Mouse (Mus musculus) skeletal muscle tissue, adult 2 months (tissue): ENCODE measurements at regions not wholly inside any gene's neighbourhood (a gene's known extent, or its start where the extent isn't known, plus 50 kb on each side); places are given as distances from the start of the nearest gene placed in this dataset.

Experiments
- DNase-seq: peaks from one replicate; pipeline ENCODE4 v3.0.0-alpha.2; 2012; ENCODE audit warnings: low read depth, low spot score

DNA sequence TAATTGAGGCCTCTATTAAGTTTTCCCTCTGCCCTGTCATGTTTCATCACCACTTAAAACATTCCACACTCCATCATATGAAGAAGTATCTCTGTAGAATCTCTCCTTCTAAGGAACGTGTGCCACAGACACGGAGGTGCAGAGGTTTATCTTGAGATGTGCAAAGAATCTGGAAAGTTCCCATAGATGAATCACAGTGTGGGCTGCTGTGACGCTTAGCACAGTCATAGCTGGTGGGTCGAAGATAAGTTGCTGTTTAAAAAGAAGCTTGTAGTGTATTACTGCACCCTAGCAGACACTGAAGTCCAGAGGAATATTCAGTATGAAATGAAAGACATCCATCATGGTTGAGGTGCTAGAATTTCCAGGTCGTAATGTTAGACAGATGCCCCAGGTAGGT lies 179.9 kb upstream of the 4930583I09Rik start:
- DNase-seq: no peak

DNA sequence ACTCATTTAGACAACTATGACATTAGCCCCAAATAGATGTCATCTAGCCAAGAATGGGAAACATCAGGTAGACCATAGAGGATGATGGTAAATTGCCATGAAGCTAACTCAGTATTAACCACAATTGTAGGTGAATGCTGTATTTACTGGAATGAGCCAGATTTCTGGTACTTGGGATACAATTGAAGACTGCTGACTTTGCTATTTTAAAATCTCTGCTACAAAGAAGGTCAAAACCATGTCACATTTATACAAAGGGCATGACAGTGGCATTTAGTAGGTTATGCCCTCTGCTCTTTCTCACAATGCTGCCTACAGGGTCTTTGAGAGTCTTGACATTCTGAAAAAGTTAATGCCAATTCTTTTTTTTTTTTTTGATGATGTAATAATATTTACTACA lies 178.8 kb upstream of the 4930583I09Rik start:
- no peak for DNase-seq

DNA sequence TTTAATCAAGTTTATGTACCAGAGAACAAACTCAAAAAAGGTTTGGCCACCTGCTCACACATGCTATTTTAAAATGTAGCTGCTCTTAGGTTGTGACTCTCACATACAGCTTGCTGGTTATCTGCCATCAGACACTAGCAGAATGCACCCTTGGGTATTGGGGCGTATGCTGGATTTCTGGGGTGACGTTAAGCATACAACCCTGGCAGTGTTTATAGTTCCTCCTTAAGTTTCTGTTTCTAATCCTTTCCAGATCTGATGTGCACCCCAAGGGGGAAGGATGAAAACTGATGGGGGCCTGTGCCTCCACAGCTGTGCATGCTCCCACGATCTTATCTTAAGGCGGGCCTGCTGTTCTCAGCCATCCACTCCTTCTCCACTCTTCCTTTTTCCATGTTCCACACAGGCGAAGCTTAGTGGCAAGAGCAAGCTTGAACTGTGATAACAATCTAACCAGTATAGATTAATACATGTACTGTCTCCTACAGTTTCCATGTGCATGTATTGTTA lies 164.8 kb upstream of the 4930583I09Rik start:
- peak; percentile 33 for DNase-seq

DNA sequence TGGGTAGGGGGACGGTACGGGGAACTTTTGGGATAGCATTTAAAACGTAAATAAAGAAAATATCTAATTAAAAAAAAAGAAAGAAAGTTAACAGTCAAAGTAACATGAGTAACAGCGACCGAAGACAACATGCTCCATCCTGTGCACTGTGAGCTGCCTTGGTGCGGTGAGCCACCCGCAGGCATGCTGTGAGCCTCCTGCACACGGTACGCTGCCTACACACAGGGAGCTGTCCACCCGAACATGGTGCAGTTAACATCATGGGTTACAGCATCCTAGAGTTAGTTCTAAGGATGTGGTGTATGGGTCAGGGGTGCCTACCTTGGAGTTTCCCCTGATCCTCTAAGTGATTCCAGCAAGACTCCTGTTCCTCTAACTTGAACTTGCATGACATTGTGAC lies 158.6 kb upstream of the 4930583I09Rik start:
- DNase-seq: no peak

DNA sequence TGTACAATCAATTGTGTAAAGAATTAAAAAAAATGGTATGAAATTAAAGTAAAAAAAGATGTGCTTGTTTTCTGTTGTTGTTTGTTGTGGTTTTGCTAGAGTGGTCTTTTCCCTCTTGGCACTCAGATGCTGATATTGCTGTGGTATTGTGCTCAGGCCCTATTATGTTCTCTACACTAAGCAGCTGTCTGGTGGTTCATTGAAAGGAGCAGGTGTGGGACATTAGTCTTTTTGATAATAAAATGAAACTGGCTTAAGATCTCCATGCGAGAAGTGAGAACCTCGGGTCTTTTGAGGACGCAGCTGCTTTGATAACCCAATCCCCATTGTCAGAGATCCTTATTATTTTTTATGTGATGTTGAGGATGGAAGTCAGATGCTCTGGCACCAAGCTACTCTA lies 155.4 kb upstream of the 4930583I09Rik start:
- no peak for DNase-seq

DNA sequence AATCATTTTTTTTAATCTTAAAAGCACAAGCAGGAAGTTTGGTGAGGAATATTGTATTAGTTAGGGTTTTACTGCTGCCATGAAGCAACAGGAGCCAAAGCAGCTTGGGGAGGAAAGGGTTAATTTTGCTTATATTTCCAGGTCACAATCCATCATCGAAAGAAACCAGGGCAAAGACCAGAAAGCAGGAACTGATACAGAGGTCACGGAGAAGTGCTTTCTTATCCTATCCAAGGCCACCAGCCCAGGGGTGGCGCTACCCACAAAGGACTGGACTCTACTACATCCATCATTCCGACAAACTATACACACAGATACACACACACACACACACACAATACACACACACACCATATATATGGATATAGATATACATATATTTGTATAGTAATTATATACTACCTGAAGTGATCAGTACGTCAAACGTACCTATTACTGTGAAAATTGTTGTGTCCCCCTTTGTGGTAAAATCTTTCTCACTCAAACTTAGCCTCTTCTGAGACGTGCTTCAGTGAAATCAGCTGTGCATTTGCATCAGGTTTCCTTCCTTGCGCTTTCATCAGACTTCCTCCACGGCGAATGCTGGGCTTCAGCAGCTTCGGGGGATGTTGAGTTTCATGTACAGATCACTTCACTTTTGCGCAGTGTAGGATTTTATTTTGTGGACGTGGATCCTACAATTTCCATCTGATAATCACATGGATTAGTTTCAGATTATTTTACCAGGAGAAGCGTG lies 148.6 kb upstream of the 4930583I09Rik start:
- no peak for DNase-seq

DNA sequence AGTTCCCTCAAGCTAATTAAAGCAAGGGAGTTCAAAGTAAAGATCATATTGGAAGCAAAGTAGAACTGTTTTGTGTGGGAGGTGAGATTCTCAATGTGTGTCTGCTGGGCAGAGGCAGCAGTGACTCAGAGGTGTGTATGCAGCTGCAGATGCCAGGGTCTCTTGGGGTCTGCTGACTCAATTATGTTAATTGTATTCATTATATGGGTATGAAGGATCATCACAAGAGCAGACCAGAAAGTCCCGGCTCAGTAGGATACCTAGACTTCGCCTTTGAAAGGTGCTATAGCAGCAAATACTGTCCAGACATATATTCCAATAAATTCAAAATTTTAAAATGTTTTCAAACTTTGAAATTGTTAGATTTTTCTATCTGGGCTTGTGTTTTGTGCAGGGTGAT lies 147.6 kb upstream of the 4930583I09Rik start:
- no peak for DNase-seq

DNA sequence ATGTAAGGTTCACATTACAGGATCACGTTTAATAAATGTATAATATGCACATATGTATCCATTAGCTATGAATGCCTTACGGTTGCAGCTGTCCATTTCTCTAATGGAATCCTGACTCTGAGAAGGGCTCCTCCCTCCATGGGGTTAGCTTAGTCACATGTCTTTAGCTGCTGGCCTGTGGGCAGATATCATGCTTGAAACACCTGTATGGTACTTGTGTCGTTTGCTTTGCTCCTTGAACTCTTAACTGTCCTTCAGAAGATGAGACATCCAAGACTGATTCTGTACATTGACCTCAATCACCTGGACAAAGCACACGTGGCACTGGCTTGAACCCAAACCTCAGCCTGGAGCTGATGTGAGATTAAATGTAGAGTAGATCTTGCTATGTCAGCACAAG lies 128.3 kb upstream of the 4930583I09Rik start:
- DNase-seq: no peak

DNA sequence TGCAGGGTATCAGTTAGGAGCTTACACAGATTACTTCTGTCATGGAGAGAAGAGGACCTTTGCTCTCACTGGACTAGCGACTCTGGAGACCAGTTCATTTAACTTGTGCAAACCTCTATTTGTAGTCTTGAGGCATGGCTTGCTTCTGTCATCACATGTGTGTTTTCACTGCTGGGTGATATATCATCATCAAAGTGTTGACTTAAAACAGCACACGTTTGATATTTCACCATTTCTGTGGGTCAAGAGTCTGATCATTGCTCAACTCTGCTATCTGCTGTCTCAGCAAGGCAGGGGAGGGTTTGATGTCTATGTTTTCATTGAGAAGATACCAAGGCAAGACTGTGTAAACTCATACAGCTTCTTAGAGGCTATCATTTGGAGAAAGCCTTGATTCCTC lies 126.0 kb upstream of the 4930583I09Rik start:
- no peak for DNase-seq

DNA sequence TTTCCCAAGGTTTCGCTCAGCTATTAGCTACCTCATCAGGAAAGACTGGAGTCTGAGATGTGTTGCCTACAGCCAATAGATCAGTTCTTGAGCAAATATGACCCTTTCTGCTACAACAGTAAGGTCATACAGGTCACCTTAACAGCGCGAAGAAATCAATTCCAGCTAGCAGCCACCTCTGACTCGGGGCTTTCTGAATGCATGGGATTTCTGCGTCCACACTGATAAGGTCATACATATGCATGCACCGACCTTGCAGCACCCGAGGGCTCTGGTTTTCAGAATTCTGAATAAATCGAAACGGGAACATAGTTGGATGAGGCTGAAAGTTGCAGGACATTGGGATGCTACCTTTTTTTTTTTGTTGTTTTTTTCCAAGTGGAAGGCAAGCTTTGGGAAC lies 121.6 kb upstream of the 4930583I09Rik start:
- no peak for DNase-seq

DNA sequence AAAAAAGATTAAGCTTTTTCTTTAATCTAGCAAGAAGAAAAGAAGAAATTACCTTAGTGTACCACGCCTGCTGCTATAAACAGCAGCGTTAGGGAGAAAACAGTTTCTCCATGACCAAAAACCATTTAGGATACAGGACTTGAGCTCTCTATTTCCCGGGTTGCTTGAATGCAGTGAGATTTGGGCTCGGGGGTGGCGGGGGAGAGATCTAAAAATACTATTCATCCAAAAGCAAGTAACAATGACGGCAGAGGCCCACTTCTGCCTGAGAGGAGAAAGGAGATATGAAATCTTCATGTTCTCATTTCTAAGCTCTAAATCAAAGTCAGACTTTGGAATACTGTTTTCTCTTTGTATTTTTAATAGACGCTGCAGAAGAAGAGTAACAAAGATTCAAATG lies 120.6 kb upstream of the 4930583I09Rik start:
- no peak for DNase-seq

DNA sequence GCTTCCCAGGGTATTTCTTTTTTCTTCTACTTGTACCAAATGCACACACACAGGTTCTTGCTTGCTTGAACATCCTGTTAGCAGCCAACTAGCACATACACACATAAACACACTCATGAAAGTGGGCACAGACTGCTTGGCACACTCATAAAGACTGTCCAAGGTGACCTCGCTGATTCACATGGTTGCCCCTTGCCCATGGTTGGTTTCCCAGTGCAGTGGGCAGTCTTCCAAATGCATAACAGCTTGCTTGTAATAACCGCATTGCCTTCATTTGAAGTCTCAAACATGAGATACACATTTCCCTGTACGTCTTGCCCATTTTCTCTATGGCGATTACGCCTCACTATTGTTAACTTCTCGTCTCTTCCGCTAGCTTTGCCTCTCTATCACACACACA lies 117.4 kb upstream of the 4930583I09Rik start:
- no peak for DNase-seq

DNA sequence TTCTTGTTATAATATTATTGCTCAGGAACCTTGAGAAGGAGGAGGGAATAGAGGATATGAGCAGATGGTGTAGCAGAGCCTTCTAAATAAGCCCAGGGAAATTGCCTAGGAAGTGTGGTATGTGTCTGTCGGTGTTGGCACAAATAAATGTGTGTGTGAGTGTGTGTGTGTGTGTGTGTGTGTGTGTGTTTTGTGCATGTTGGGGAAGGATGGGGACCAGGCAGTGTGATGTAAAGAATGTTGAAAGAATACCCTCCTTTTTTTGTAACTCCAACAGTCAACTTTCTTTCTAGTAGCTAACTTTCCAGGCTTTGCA lies 115.7 kb upstream of the 4930583I09Rik start:
- no peak for DNase-seq

DNA sequence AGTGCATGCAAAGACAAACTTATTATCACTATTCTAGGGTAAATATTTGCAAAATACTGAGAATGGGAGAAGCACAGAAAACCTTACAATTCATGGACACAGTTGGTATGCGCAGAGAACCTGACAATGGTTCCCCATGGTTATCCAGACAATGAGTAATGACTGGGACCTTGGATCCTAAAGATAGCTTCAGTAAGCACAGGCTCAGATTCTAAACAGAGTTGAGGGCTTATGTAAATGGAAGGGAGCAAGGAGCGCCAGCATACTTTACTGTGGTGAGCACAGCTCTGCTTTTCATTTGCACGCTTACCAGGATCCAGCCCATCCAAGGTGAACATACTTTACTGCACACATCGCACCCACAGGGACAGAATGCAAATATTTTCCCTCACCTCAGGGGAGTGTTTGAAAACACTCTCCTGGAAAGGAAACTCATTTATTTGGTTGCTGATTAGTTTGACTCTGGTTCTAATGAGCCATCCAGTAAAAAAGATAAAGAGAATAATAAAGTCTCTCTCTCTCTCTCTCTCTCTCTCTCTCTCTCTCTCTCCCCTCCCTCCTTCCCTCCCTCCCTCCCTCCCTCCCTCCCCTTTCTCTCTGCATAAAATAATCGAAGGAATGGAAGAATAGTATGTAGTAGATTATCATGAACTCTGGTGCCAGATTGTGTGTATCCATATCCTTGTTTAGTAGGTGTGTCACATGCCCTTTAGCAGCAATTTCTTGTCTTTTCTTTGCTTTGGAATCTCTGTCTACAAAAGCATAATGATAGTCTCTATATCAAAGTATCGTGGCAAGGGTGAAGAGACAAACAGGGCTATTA lies 115.1 kb upstream of the 4930583I09Rik start:
- DNase-seq: no peak

DNA sequence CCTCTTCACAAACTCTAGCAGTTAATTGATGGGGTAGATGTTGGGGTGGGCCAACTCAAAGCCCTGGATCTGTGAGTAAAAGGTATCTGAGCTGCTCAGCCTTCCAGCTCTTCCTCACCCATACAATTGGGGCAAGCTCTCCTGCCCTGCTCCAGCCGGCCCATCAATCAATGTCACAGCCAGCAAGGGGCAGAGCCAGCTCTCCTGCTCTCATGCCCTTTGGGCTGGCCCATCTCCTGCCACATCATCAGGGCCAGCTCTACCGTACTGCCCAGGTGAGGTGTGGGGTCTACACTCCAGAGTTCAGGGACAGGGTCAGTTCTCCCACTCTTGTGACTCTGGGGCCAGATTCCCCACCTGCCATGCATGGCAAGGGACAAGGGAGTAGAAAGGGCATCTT lies 107.3 kb upstream of the 4930583I09Rik start:
- DNase-seq: no peak

DNA sequence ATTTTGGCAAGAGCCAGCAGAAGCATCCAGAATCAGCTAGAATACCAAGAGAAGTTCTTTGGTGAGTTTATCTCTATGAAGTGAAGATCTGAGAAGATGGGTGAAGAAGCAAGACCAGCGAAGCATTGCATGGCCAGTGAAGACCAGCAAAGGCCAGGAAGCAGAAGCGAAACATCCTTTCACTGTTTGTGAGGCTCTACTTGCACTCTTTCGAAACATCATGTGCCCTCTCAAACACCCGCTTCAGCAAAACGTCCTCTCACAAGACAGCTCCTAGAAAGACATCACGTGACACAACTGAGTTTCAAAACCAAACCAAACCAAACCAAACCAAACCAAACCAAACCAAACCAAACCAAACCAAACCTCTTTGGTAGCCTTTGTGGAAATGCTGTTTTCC lies 105.7 kb upstream of the 4930583I09Rik start:
- no peak for DNase-seq

DNA sequence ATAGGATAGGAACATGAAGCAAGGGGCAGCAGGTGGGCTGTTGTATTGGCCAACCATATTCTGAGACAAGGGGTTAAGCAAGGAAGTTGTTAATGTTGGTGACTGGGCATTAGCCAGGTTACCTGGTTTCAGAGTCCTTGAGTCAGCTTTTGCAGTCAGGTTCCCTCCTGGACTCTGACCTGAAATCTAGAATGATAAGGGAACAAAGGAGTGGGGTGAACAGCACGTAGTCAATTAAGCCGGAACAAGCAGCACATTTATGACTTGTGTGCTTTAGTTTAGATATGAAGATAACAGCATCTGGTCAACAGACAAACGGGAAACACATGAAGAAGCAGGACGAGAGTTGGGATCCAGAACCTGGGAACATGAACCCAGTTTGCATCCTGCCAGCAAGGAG lies 99.8 kb upstream of the 4930583I09Rik start:
- no peak for DNase-seq

DNA sequence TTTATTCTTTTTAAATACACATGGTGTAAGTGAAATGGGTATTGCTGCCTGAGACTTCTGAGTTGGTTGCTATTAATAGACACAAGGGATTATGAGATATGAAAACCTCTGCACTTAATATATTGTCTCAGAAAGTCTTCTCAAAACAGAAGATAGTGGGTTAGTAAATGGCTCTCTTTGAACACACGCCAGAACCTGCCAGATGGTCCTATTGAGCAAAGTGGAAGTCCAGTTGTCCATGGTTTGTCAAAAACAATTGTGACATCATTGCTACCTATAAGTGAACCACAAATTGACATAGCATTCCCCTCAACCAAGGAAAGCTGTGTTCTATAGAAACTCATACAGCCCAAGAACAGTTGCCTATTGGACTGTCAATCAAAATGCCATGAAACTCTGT lies 98.5 kb upstream of the 4930583I09Rik start:
- DNase-seq: no peak

DNA sequence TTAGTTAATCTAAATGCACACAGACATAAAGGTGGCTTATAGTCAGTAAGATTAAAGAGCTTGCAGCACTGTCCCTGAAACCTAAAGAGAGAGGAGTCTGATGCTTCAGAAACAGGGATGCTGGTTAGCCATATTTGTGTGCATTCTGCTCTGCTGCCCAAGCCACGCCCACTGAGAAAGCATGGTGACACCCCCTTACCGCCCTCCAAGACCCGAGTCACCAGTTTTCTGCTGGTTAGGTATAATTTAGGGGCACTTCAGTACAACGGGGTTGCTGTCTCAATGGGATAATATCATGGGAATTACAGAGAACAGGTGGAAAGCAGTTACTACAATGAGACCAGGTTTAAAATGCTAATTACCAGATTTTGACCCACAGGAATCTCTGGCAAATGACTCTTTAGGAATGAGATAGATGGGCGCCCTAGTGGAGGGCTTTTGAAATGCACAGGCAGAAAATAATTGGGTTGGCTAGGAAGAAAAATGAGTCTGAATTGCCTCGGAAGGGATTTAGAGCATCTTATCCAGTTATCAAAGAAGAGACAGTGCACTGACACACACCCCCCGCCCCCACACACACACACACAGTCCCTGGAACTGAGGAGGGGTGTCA lies 95.1 kb upstream of the 4930583I09Rik start:
- DNase-seq: no peak

DNA sequence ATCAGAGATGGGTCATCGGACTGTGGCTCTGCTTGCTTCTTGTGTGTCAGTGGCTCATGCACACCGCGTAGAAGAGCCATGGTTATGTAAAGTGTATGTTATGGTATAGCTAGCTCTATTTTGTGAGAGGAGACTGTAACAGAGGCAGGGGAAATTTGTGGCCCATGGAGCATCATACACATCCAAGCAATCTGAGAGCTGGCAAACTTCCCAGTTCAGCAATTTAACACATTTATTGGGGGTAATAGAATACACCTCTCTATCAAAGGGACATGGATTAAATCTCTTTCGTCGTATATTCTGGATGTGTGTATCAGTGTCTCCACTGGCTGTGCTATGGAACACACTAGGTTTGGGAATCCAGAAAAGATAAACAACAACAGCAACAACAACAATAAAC lies 87.9 kb upstream of the 4930583I09Rik start:
- DNase-seq: no peak

DNA sequence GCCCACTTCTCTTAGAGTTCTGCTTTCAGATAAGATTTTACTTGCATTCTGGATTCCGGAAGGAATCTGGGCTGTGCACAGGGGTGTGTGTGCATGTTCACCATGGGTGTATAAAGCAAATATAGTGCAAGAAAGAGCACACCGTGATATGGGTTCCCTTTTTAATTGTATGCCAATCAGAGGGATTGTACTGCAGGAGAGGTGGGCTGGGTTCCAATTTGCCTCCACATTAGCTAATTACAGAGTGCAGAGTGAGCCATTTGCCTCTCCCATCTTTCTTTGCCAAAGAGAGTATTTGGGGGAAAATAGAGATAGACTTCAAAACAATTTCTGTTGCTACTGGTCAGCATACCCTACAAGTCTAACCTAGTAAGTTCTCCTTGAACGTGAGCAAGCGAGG lies 86.4 kb upstream of the 4930583I09Rik start:
- DNase-seq: no peak

DNA sequence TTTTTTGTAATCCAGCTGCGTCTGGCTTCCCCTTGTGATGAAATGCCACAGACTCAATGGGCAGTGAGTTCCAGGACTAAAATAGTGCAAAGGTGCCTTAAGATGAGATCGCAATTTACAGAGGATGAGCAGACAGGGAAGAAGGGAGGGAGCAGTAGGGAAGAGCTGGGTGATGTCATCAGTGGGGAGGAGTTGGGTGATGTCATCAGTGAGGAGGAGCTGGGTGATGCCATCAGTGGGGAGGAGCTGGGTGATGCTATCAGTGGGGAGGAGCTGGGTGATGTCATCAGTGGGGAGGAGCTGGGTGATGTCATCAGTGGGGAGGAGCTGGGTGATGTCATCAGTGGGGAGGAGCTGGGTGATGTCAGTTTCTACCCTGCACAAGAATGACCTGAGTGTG lies 84.4 kb upstream of the 4930583I09Rik start:
- DNase-seq: no peak

DNA sequence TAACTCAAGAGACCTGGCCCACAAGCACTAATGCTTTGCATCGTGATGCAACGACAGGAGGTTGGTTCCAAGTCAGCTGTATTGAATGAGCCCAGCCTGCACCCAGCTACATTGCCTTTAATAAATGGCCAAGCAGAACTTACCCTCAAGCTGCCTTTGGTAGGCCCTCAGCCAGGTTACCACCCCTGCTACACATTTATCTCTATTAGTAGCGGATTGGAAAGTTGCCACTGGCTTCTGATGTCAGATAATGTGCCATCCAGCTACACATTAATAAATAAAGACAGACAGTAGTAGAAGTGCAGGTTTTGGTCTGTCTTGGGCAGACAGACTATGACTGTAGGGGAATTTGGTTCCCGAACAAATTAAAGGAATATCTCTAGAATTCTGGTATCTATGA lies 82.0 kb upstream of the 4930583I09Rik start:
- no peak for DNase-seq
